Comparison of ENCODE assay signal across 25 mouse cellular contexts in genomic region chr7:90395073-90395472, GRCm38 (mm10). TPM values are rescaled to one million over a fixed set of nuclear protein-coding genes. Genes with fewer than 3 reads are reported as not detected.
DNase-seq lines count a peak whose midpoint lies in the region; ATAC-seq lines count a peak whose summit lies in the region.
"Had no signal": no experiment of that assay in that cellular context is flagged by ENCODE, and none has a peak within 500 bp of the region (broad histone marks: within the 10 kb centered on the region; RNA-seq: fewer than 3 reads in every experiment).

No protein-coding gene starts in this region.

- H3K4me3 ChIP-seq in heart, embryonic 13.5 days = no peak overlapping the region
- H3K4me3 ChIP-seq in heart, embryonic 10.5 days = no peak overlapping the region
- H3K4me3 ChIP-seq in liver, embryonic 11.5 days (ENCODE audit: low read depth, low read length) = no peak overlapping the region
- no peak overlapping the region for H3K4me3 ChIP-seq in liver, embryonic 12.5 days
- H3K4me3 ChIP-seq in midbrain, embryonic 11.5 days (ENCODE audit: low read depth, low read length) = no peak overlapping the region
- H3K4me3 ChIP-seq in midbrain, embryonic 10.5 days = no peak overlapping the region
- H3K4me3 ChIP-seq: embryonic facial prominence, embryonic 12.5 days; embryonic facial prominence, embryonic 15.5 days; erythroblast, embryonic 14.5 days; forebrain, embryonic 12.5 days; forebrain, embryonic 15.5 days; heart, adult 2 months; heart, embryonic 15.5 days; hindbrain, embryonic 12.5 days; hindbrain, embryonic 15.5 days had no signal

- 0 out of 2 replicates have a peak overlapping the region, but pooled peaks have one; percentile 39 for H3K27ac ChIP-seq in heart, embryonic 13.5 days (replicated peaks)
- no peak overlapping the region for H3K27ac ChIP-seq in heart, embryonic 10.5 days
- H3K27ac ChIP-seq in liver, embryonic 11.5 days (ENCODE audit: low read depth, low read length) = no peak overlapping the region
- no peak overlapping the region for H3K27ac ChIP-seq in liver, embryonic 12.5 days
- no peak overlapping the region for H3K27ac ChIP-seq in midbrain, embryonic 11.5 days (ENCODE audit: low read depth, low read length)
- no peak overlapping the region for H3K27ac ChIP-seq in midbrain, embryonic 10.5 days (replicated peaks)
- H3K27ac ChIP-seq: embryonic facial prominence, embryonic 12.5 days; embryonic facial prominence, embryonic 15.5 days; forebrain, embryonic 12.5 days; forebrain, embryonic 15.5 days; heart, adult 2 months; hindbrain, embryonic 12.5 days; hindbrain, embryonic 15.5 days had no signal

- no peak for DNase-seq in heart, embryonic 10.5 days (ENCODE audit: low spot score)
- no peak for DNase-seq in liver, embryonic 11.5 days (ENCODE audit: low spot score)
- DNase-seq in midbrain, embryonic 11.5 days (ENCODE audit: low spot score, missing footprints) = peak; percentile 83
- DNase-seq in midbrain, embryonic 10.5 days (ENCODE audit: low spot score) = no peak
- DNase-seq in embryo, embryonic 10.5 days (ENCODE audit: low spot score) = no peak
- DNase-seq: adrenal gland, postnatal 10 days; adrenal gland, postnatal 36 days; cerebellum, adult 18-20 months; cerebellum, adult 9-10 months; cerebellum, postnatal 14 days; gastrocnemius, postnatal 25 days; heart, adult 2 months; heart, postnatal 14 days had no signal

- no peak overlapping the region for H3K4me2 ChIP-seq in heart, embryonic 13.5 days
- H3K4me2 ChIP-seq in liver, embryonic 11.5 days = no peak overlapping the region
- H3K4me2 ChIP-seq in liver, embryonic 12.5 days = no peak overlapping the region
- no peak overlapping the region for H3K4me2 ChIP-seq in midbrain, embryonic 11.5 days
- H3K4me2 ChIP-seq: embryonic facial prominence, embryonic 12.5 days; embryonic facial prominence, embryonic 15.5 days; forebrain, embryonic 12.5 days; forebrain, embryonic 15.5 days; heart, embryonic 15.5 days; hindbrain, embryonic 12.5 days; hindbrain, embryonic 15.5 days had no signal

- no peaks in the 10 kb centered on the region for H3K9me3 ChIP-seq in heart, embryonic 13.5 days
- H3K9me3 ChIP-seq in heart, embryonic 10.5 days = no peaks in the 10 kb centered on the region
- H3K9me3 ChIP-seq in liver, embryonic 11.5 days (ENCODE audit: control insufficient read depth, low read length) = no peaks in the 10 kb centered on the region
- H3K9me3 ChIP-seq in liver, embryonic 12.5 days (replicated peaks) = no peaks in the 10 kb centered on the region
- H3K9me3 ChIP-seq in midbrain, embryonic 11.5 days (ENCODE audit: control insufficient read depth, low read length) = no peaks in the 10 kb centered on the region
- no peaks in the 10 kb centered on the region for H3K9me3 ChIP-seq in midbrain, embryonic 10.5 days (replicated peaks)
- H3K9me3 ChIP-seq: embryonic facial prominence, embryonic 12.5 days; embryonic facial prominence, embryonic 15.5 days; forebrain, embryonic 12.5 days; forebrain, embryonic 15.5 days; heart, embryonic 15.5 days; hindbrain, embryonic 12.5 days; hindbrain, embryonic 15.5 days had no signal

- H3K4me1 ChIP-seq in heart, embryonic 13.5 days = peaks cover 20% of the 10 kb centered on the region
- H3K4me1 ChIP-seq in heart, embryonic 10.5 days = peaks cover 15% of the 10 kb centered on the region
- H3K4me1 ChIP-seq in liver, embryonic 11.5 days (replicated peaks; ENCODE audit: control insufficient read depth, insufficient read depth, low read length) = no peaks in the 10 kb centered on the region
- H3K4me1 ChIP-seq in liver, embryonic 12.5 days = no peaks in the 10 kb centered on the region
- no peaks in the 10 kb centered on the region for H3K4me1 ChIP-seq in midbrain, embryonic 11.5 days (ENCODE audit: control insufficient read depth, insufficient read depth, low read length)
- H3K4me1 ChIP-seq in midbrain, embryonic 10.5 days = no peaks in the 10 kb centered on the region
- H3K4me1 ChIP-seq: embryonic facial prominence, embryonic 12.5 days; embryonic facial prominence, embryonic 15.5 days; forebrain, embryonic 12.5 days; forebrain, embryonic 15.5 days; hindbrain, embryonic 12.5 days; hindbrain, embryonic 15.5 days had no signal

- H3K36me3 ChIP-seq in heart, embryonic 13.5 days = no peaks in the 10 kb centered on the region
- H3K36me3 ChIP-seq in heart, embryonic 10.5 days = no peaks in the 10 kb centered on the region
- H3K36me3 ChIP-seq in liver, embryonic 11.5 days (ENCODE audit: control insufficient read depth, insufficient read depth, low read length) = no peaks in the 10 kb centered on the region
- H3K36me3 ChIP-seq in liver, embryonic 12.5 days = no peaks in the 10 kb centered on the region
- H3K36me3 ChIP-seq in midbrain, embryonic 11.5 days (ENCODE audit: control insufficient read depth, insufficient read depth, low read length) = no peaks in the 10 kb centered on the region
- no peaks in the 10 kb centered on the region for H3K36me3 ChIP-seq in midbrain, embryonic 10.5 days
- H3K36me3 ChIP-seq: embryonic facial prominence, embryonic 12.5 days; embryonic facial prominence, embryonic 15.5 days; forebrain, embryonic 12.5 days; forebrain, embryonic 15.5 days; heart, embryonic 15.5 days; hindbrain, embryonic 12.5 days; hindbrain, embryonic 15.5 days had no signal

- H3K27me3 ChIP-seq in heart, embryonic 13.5 days (replicated peaks) = no peaks in the 10 kb centered on the region
- H3K27me3 ChIP-seq in heart, embryonic 10.5 days (ENCODE audit: insufficient read depth, poor library complexity, severe bottlenecking) = no peaks in the 10 kb centered on the region
- no peaks in the 10 kb centered on the region for H3K27me3 ChIP-seq in liver, embryonic 11.5 days (replicated peaks; ENCODE audit: control insufficient read depth, insufficient read depth, low read length)
- no peaks in the 10 kb centered on the region for H3K27me3 ChIP-seq in liver, embryonic 12.5 days (replicated peaks)
- H3K27me3 ChIP-seq in midbrain, embryonic 11.5 days (ENCODE audit: control insufficient read depth, insufficient read depth, low read length) = no peaks in the 10 kb centered on the region
- no peaks in the 10 kb centered on the region for H3K27me3 ChIP-seq in midbrain, embryonic 10.5 days (ENCODE audit: low read depth, poor library complexity, severe bottlenecking)
- H3K27me3 ChIP-seq: embryonic facial prominence, embryonic 12.5 days; embryonic facial prominence, embryonic 15.5 days; forebrain, embryonic 12.5 days; forebrain, embryonic 15.5 days; heart, embryonic 15.5 days; hindbrain, embryonic 12.5 days; hindbrain, embryonic 15.5 days had no signal

- 21% methylated on average over 4 of the region's 4 CpGs for WGBS in heart, embryonic 13.5 days
- WGBS in heart, embryonic 10.5 days = 35% methylated on average over 4 of the region's 4 CpGs
- 47% methylated on average over 4 of the region's 4 CpGs for WGBS in liver, embryonic 11.5 days
- WGBS in liver, embryonic 12.5 days (ENCODE audit: insufficient replicate concordance) = 43% methylated on average over 4 of the region's 4 CpGs
- 57% methylated on average over 4 of the region's 4 CpGs for WGBS in midbrain, embryonic 11.5 days
- WGBS in midbrain, embryonic 10.5 days = 57% methylated on average over 4 of the region's 4 CpGs

- no peak for ATAC-seq in heart, embryonic 13.5 days (ENCODE audit: extremely low read depth, insufficient number of reproducible peaks, low FRiP score, low TSS enrichment)
- 0 out of 2 replicates have a peak, but pooled peaks have one; percentile 41 for ATAC-seq in liver, embryonic 11.5 days (replicated peaks; ENCODE audit: low FRiP score)
- ATAC-seq in liver, embryonic 12.5 days = no peak
- ATAC-seq in midbrain, embryonic 11.5 days (ENCODE audit: low FRiP score) = no peak
- ATAC-seq: CD4-positive, CD25-positive, alpha-beta regulatory T cell, adult 4 months; forebrain, embryonic 15.5 days; intestine, postnatal 0 days had no signal

- H3K9ac ChIP-seq in heart, embryonic 13.5 days = no peak overlapping the region
- no peak overlapping the region for H3K9ac ChIP-seq in liver, embryonic 11.5 days (ENCODE audit: low read depth, low read length)
- H3K9ac ChIP-seq in liver, embryonic 12.5 days = no peak overlapping the region
- no peak overlapping the region for H3K9ac ChIP-seq in midbrain, embryonic 11.5 days (ENCODE audit: low read length)
- H3K9ac ChIP-seq: embryonic facial prominence, embryonic 12.5 days; embryonic facial prominence, embryonic 15.5 days; forebrain, embryonic 12.5 days; forebrain, embryonic 15.5 days; heart, embryonic 15.5 days; hindbrain, embryonic 12.5 days; hindbrain, embryonic 15.5 days had no signal

RNA-seq across cellular contexts. Expression of gene Ccdc89, which starts 31.3 kb away (rescaled TPM):
- 0.72 and 1.0 TPM in 2 replicates for polyA plus RNA-seq in heart, embryonic 13.5 days (2015; fragmentation: Nextera tagmentation; extraction: Ambion mirVana)
- polyA plus RNA-seq in heart, embryonic 10.5 days (2016; fragmentation: Nextera tagmentation; extraction: Ambion mirVana) = 1.3 and 2.0 TPM in 2 replicates
- 0.74 TPM in 2 replicates for polyA plus RNA-seq in liver, embryonic 11.5 days (2014; fragmentation: Nextera tagmentation; extraction: Ambion mirVana)
- polyA plus RNA-seq in liver, embryonic 12.5 days (2016; fragmentation: Nextera tagmentation; extraction: Ambion mirVana) = 0.26 and 0.41 TPM in 2 replicates
- polyA plus RNA-seq in midbrain, embryonic 11.5 days (2014; fragmentation: Nextera tagmentation; extraction: Ambion mirVana) = 3.6 and 3.9 TPM in 2 replicates
- 2.8 and 3.3 TPM in 2 replicates for polyA plus RNA-seq in midbrain, embryonic 10.5 days (2016; fragmentation: Nextera tagmentation; extraction: Ambion mirVana)
- polyA plus RNA-seq: CD4-positive, CD25-positive, alpha-beta regulatory T cell, adult 4 months; erythroblast, embryonic 14.5 days had no signal

RNA-seq across cellular contexts. Expression of gene Crebzf, which starts 47.5 kb away (rescaled TPM):
- 18.9 and 19.0 TPM in 2 replicates for polyA plus RNA-seq in heart, embryonic 13.5 days (2015; fragmentation: Nextera tagmentation; extraction: Ambion mirVana)
- 16.2 and 24.9 TPM in 2 replicates for polyA plus RNA-seq in heart, embryonic 10.5 days (2016; fragmentation: Nextera tagmentation; extraction: Ambion mirVana)
- 28.0 and 33.6 TPM in 2 replicates for polyA plus RNA-seq in liver, embryonic 11.5 days (2014; fragmentation: Nextera tagmentation; extraction: Ambion mirVana)
- 33.5 and 34.6 TPM in 2 replicates for polyA plus RNA-seq in liver, embryonic 12.5 days (2016; fragmentation: Nextera tagmentation; extraction: Ambion mirVana)
- polyA plus RNA-seq in midbrain, embryonic 11.5 days (2014; fragmentation: Nextera tagmentation; extraction: Ambion mirVana) = 49.9 and 52.3 TPM in 2 replicates
- 26.6 and 29.1 TPM in 2 replicates for polyA plus RNA-seq in midbrain, embryonic 10.5 days (2016; fragmentation: Nextera tagmentation; extraction: Ambion mirVana)
